ENCODE assay signal across 8 mouse cellular contexts in genomic region chr6:54809531-54810313, GRCm38 (mm10). TPM values are rescaled to one million over a fixed set of nuclear protein-coding genes. Genes with fewer than 3 reads are reported as not detected.
DNase-seq lines count a peak whose midpoint lies in the region; ATAC-seq lines count a peak whose summit lies in the region.

No protein-coding gene starts in this region.

- ATAC-seq in frontal cortex, adult (ENCODE audit: low TSS enrichment): peak; percentile 70
- ATAC-seq in megakaryocyte, adult 5-6 weeks (ENCODE audit: poor library complexity, severe bottlenecking): peak; percentile 46

- DNase-seq in frontal cortex, postnatal 25 days (ENCODE audit: low spot score in 2 of 2): no peak
- peak; percentile 27 for DNase-seq in 3134 (ENCODE audit: extremely low read depth, insufficient read length, low spot score)
- DNase-seq in adrenal gland, adult 8-10 months: peak; percentile 60
- DNase-seq in gastrocnemius, postnatal 10 days: peak; percentile 17
- DNase-seq in kidney, postnatal 14 days: peak; percentile 70
- DNase-seq in thymus, postnatal 36 days: peak; percentile 56 to 68

RNA-seq across cellular contexts. Expression of gene Znrf2, which starts 7.0 kb away (rescaled TPM):
- total RNA-seq in adrenal gland, adult 8-10 months (2022): 10 to 100 TPM; 50.4 to 77.4 (median 56.5) TPM
- total RNA-seq in gastrocnemius, postnatal 10 days (2021): 10 to 100 TPM; 10.2 to 10.4 TPM
- total RNA-seq in megakaryocyte, adult 5-6 weeks (2015): 78.0 and 83.0 TPM in 2 replicates
- total RNA-seq in megakaryocyte, adult 5-6 weeks (2017): 76.2 and 77.6 TPM in 2 replicates

Comparison
In these comparisons a context has a peak if more than half of its experiments do, and no peak if none do; other contexts are left out.
1. DNase-seq: peak in 3134 (single experiment), adrenal gland, adult 8-10 months (single experiment), gastrocnemius, postnatal 10 days (single experiment), kidney, postnatal 14 days (single experiment) and thymus, postnatal 36 days (2 of 2); none in frontal cortex, postnatal 25 days (0 of 2).
2. RNA of gene Znrf2, which starts 7.0 kb away (total RNA-seq): 76.2 to 83.0 TPM in megakaryocyte, adult 5-6 weeks and 50.4 to 77.4 TPM in adrenal gland, adult 8-10 months; 10.2 to 10.4 TPM in gastrocnemius, postnatal 10 days; every median in the first group is over 4 times any median in the second.